Mouse (Mus musculus): ENCODE measurements at regions not wholly inside any gene's neighbourhood (a gene's known extent, or its start where the extent isn't known, plus 50 kb on each side); places are given as distances from the start of the nearest gene placed in this dataset.

DNA sequence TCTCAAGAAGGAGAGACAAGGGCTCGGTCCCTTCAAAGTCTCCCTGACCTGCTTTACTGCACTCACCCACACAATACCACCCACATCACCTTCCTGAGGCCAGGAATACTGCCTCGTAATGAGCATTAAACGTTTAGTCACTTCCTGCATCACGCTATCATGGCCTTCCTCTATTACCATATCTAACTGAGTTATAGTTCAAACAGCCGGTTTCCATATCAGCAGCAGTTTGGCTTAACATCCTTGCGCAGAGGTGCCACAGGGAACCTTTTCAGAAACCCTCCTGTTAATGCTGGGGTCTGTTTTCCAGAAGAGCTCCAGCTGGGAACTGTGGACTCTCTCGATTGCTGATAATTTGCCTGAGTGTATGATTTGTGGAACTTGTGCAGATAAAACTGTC is 52.1 kb upstream of the Bhlhe40 start:
- TF ChIP-seq CTCF (IDR thresholded peaks at IDR 0.05; ENCODE audit: borderline replicate concordance, insufficient read depth, low read depth, low read length) (no peak), POLR2A (IDR thresholded peaks at IDR 0.05; ENCODE audit: borderline replicate concordance, insufficient read depth, low read length) (no peak)
